Mouse (Mus musculus) kidney, embryonic 14.5 days (tissue): ENCODE data around the gene Gabrd. TPM values are rescaled to one million over a fixed set of nuclear protein-coding genes. Genes with fewer than 3 reads are reported as not detected.
A peak's percentile ranks its signal among the peaks of the same experiment; 100 is the strongest.

Experiments used
- ATAC-seq: fragments of 200-750 bp; cut with Nextera tagmentation; 2 replicates; pipeline ENCODE4 v1.8.0; 2017; ENCODE audit warnings: moderate number of reproducible peaks, mild to moderate bottlenecking, moderate TSS enrichment, moderate library complexity; ENCODE audit not compliant: low FRiP score, low TSS enrichment
- H3K27ac ChIP-seq: fragments of 300-500 bp; sonication (generic); 2 replicates; pipeline ENCODE4 v1.5.1; 2014; ENCODE audit warnings: low read depth, mild to moderate bottlenecking, low read length, moderate library complexity, mixed read lengths
- H3K27me3 ChIP-seq: fragments of 300-500 bp; sonication (generic); 2 replicates; pipeline ENCODE4 v1.6.1; 2014; ENCODE audit warnings: mild to moderate bottlenecking, low read length; ENCODE audit not compliant: control insufficient read depth, insufficient read depth
- H3K36me3 ChIP-seq: fragments of 300-500 bp; sonication (generic); 2 replicates; pipeline ENCODE4 v1.6.1; 2014; ENCODE audit warnings: low read length, mixed read lengths; ENCODE audit not compliant: control insufficient read depth, insufficient read depth
- H3K4me1 ChIP-seq: fragments of 300-500 bp; sonication (generic); 2 replicates; pipeline ENCODE4 v1.6.1; 2014; ENCODE audit warnings: low read length, mixed read lengths; ENCODE audit not compliant: control insufficient read depth, insufficient read depth
- H3K4me2 ChIP-seq: fragments of 300-500 bp; sonication (generic); replicated peaks from 2 replicates; pipeline ENCODE4 v1.6.1; 2014; ENCODE audit warnings: low read depth, mild to moderate bottlenecking, low read length
- H3K4me3 ChIP-seq: fragments of 300-500 bp; sonication (generic); 2 replicates; pipeline ENCODE4 v1.5.1; 2014; ENCODE audit warnings: mild to moderate bottlenecking, low read length
- H3K9ac ChIP-seq: fragments of 300-500 bp; sonication (generic); 2 replicates; pipeline ENCODE4 v1.6.1; 2014; ENCODE audit warnings: low read depth, mild to moderate bottlenecking, low read length, moderate library complexity
- H3K9me3 ChIP-seq: fragments of 300-500 bp; sonication (generic); 2 replicates; pipeline ENCODE4 v1.6.1; 2016; ENCODE audit warnings: low read length; ENCODE audit not compliant: control insufficient read depth
- WGBS: fragments of 180-500 bp; shearing (Covaris S2); extraction: QIAGEN DNeasy Blood & Tissue Kit; methylation state at CpG from one replicate; pipeline ENCODE4 v1.1.7; 2014; 5-methylcytosine and 5-hydroxymethylcytosine counted together
- polyA plus RNA-seq: library from polyadenylated mRNA; unstranded; fragments of >200 nt; fragmentation: Nextera tagmentation; extraction: Ambion mirVana; gene quantifications from 2 replicates; pipeline ENCODE4 v1.2.1, GENCODE M21; 2014

Gene Gabrd
- polyA plus RNA-seq, 1 experiment from 2014 or later = not detected

DNA sequence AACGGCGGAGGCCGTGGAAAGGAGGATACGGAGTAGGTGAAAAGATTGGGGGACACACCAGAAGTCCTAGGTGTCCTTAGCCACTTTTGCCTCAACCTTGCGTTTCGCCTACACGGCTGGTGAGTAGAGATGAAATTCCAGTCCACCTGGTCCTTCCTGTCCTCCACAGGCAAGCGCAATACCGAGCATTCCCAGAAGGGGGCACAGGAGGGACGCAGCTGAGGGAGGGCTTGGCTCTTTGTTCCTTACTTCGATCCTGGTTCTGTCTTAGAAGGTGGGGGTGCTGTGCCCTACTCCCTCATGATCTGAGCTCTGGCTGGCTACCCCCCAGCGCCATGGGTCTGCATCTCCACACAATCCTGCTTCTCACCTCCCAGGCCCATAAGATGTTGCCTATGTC, 29.2 kb downstream of the Gabrd start:
- H3K27ac ChIP-seq = no peak overlapping the region
- H3K27me3 ChIP-seq = peaks cover 4% of the 10 kb centered on the region; the same call in 1 of the 2 replicates
- H3K9me3 ChIP-seq = no peaks in the 10 kb centered on the region
- H3K9ac ChIP-seq = no peak overlapping the region
- no peaks in the 10 kb centered on the region for H3K4me1 ChIP-seq
- H3K4me3 ChIP-seq = no peak overlapping the region
- no peaks in the 10 kb centered on the region for H3K36me3 ChIP-seq
- H3K4me2 ChIP-seq = no peak overlapping the region
- 27% methylated on average over 12 of the region's 12 CpGs for WGBS
- ATAC-seq = no peak

DNA sequence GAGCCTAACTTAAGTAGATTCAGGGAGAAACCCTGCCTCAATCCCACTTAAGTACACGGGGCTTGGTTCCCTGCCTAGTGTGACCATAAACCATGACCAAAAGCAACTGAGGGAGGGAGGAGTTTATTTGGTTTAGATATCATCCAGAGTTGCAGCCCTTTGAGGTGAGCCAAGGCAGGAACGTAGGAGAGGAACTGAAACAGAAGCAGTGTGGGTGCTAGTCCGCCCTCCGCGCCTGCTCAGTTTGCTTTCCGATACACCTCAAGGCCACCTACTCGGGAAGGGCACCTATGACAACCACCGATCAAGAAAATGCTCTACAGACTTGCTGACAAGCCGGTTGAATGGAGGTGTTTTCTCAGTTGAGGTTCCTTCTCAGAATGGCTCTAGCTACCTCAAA, 30.2 kb downstream of the Gabrd start:
- ATAC-seq = no peak
- no peaks in the 10 kb centered on the region for H3K36me3 ChIP-seq
- no peak overlapping the region for H3K4me2 ChIP-seq
- H3K4me1 ChIP-seq = no peaks in the 10 kb centered on the region
- H3K27ac ChIP-seq = no peak overlapping the region
- 78% methylated on average over 9 of the region's 9 CpGs for WGBS
- no peak overlapping the region for H3K4me3 ChIP-seq
- H3K9me3 ChIP-seq = no peaks in the 10 kb centered on the region
- peaks cover 8% of the 10 kb centered on the region for H3K27me3 ChIP-seq
- no peak overlapping the region for H3K9ac ChIP-seq

DNA sequence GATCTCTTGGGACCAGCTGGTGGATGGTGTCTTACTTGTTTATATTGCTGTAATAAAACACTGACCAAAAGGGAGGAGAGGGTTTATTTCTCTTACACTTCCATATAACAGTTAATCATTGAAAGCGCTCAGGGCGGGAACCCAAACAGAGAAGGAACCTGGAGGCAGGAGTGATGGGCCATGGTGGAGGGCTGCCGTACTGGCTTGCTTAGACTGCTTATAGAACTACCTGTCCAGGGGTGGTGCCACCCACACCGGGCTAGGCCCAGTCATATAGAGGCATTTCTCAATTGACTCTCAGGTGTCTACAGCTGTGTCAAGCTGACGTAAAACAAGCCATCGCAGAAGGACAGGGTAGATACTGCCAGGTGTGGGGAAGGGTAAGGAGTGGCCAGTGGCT, 31.1 kb downstream of the Gabrd start:
- peaks cover 17% of the 10 kb centered on the region for H3K27me3 ChIP-seq
- no peak overlapping the region for H3K4me2 ChIP-seq
- no peaks in the 10 kb centered on the region for H3K36me3 ChIP-seq
- ATAC-seq = no peak
- H3K9ac ChIP-seq = no peak overlapping the region
- no peaks in the 10 kb centered on the region for H3K4me1 ChIP-seq
- H3K4me3 ChIP-seq = no peak overlapping the region
- H3K27ac ChIP-seq = no peak overlapping the region
- 41% methylated on average over 6 of the region's 6 CpGs for WGBS
- H3K9me3 ChIP-seq = no peaks in the 10 kb centered on the region

DNA sequence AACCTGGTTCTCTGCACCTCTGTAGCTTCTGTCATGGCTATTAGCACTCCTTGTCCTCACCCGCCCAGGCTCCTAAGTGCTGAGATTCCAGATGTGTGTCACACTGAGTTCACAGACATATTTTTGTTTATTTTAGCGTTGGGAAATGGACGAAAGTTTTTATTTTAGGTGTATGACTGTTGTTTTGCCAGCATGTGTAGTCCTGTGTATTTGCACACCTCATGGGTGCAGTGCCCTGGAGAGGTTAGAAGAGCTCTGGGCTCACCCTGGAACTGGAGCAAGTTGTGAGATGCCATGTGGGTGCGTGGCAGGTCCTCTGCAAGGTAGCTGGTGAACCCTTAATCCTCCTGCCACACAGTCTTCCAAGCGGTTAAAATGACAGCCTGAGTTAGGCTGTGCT, 35.5 kb downstream of the Gabrd start:
- peaks cover 43% of the 10 kb centered on the region for H3K27me3 ChIP-seq
- 38% methylated on average over 5 of the region's 5 CpGs for WGBS
- no peak for ATAC-seq
- no peak overlapping the region for H3K27ac ChIP-seq
- no peaks in the 10 kb centered on the region for H3K4me1 ChIP-seq
- no peak overlapping the region for H3K9ac ChIP-seq
- no peak overlapping the region for H3K4me3 ChIP-seq
- no peaks in the 10 kb centered on the region for H3K9me3 ChIP-seq
- H3K36me3 ChIP-seq = no peaks in the 10 kb centered on the region
- no peak overlapping the region for H3K4me2 ChIP-seq

DNA sequence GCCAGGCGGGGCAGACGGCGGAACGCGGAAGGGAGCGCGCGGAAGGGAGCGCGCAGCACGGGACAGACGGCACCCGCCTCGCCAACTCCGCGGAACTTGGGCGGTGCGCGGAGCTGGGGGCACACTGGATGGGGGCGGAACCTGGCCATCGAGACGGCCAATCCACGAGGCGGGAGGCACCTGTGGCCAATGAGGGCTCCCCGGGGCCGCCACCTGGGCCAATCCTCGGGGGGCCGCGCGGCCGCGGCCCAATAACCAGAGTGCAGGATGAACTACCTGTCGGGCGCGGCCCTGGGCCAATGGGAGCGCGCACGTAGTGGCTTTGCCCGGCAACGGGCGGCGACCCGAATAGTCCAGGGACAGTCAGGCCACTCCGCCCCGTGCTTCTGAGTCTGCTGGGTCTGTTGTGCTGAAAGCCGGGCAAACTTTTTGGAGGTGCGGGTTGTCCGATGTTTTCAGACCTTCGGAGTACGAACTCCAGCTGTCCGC, 36.6 kb downstream of the Gabrd start, which contains the start of gene Prkcz:
Gene Prkcz, minus strand, starts transcription at position 59 of the 489 bp plus-strand sequence.
- Histone ChIP-seq H3K9me3 (no peaks in the 10 kb centered on the region), H3K27me3 (peaks cover 42% of the 10 kb centered on the region), H3K27ac (no peak within 1 kb of the TSS), H3K4me1 (no peaks in the 10 kb centered on the region), H3K36me3 (no peaks in the 10 kb centered on the region), H3K4me2 (peak within 1 kb of the TSS; percentile 62), H3K9ac (peak within 1 kb of the TSS; percentile 36), H3K4me3 (peak within 1 kb of the TSS; percentile 51)
- ATAC-seq = peak; percentile 96
- 0% methylated on average over 51 of the region's 51 CpGs for WGBS

DNA sequence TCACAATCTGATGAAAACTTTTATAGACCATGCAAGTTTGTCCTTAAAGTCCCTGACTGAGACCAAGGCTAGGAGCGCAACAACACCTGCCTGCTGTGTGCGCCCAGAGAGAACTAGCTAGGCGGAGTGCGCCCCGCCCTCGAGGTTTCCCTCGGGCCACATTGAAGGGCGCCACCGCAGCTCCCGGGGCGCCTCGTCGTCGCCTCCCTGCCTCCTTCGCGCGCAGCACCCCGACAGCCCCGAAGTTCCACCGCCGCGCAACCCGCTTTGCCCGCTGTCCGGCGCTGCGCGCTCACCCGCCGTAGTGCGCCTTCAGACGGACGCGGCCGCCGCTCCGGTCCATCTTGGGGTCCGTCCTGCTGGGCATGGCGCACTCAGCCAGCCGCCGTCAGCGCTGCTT, 37.1 kb downstream of the Gabrd start:
- H3K9me3 ChIP-seq = no peaks in the 10 kb centered on the region
- peaks cover 40% of the 10 kb centered on the region for H3K27me3 ChIP-seq
- peak overlapping the region; percentile 51 for H3K4me3 ChIP-seq
- 0 out of 2 replicates have a peak, but pooled peaks have one; percentile 3 for ATAC-seq
- no peaks in the 10 kb centered on the region for H3K36me3 ChIP-seq
- under 1% methylated on average over 42 of the region's 42 CpGs for WGBS
- no peaks in the 10 kb centered on the region for H3K4me1 ChIP-seq
- H3K27ac ChIP-seq = no peak overlapping the region
- peak overlapping the region; percentile 36 for H3K9ac ChIP-seq
- H3K4me2 ChIP-seq = peak overlapping the region; percentile 62

DNA sequence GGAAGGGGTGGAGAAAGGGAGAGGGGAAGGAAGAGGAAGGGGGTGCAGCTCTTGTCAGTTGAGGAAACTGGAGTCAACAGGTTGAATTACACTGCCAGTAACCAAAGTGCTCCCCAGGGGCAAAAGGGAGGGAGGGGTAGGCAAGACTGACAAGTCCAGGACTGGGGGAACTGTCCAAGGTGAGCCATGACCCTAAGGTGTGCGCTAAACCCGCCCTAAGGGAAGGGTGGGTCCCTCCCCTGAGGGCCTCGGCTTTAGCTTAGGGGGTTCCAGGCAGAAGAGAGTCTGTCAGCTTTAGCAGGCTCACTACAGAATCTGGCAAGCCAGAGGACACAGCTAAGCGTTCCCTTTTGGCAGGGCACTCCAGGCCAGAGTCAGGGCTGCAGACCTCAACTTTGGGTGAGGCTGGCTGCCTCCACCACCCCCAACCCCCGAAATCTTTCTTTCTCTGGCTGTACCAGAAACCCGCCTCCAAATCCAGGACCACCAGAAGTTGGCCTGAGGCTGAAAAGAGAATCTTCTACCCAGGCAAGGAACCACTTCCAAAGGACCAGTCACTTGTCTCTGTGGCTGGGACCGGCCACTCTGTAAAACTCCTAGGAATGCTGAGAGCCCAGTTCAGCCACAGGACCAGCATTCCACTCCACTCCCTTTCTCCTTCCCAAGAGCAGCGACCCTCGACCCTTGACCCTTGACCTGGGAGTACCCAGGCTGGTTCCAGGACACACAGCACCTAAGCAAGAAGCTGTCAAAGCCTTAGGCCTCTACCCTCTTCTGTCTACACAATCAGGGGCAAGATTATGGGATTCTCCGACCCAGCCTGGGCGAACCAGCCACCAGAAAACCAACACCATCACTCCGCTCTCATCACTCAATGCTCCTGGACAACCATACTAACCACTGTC, 38.1 kb downstream of the Gabrd start:
- peaks cover 40% of the 10 kb centered on the region for H3K27me3 ChIP-seq
- H3K9ac ChIP-seq = 0 out of 2 replicates have a peak overlapping the region, but pooled peaks have one; percentile 4
- no peaks in the 10 kb centered on the region for H3K36me3 ChIP-seq
- no peak overlapping the region for H3K27ac ChIP-seq
- H3K4me2 ChIP-seq = peak overlapping the region; percentile 62; the same call in 1 of the 2 replicates
- peak overlapping the region; percentile 51; the same call in 1 of the 2 replicates for H3K4me3 ChIP-seq
- 44% methylated on average over 12 of the region's 12 CpGs for WGBS
- no peaks in the 10 kb centered on the region for H3K9me3 ChIP-seq
- ATAC-seq = no peak
- H3K4me1 ChIP-seq = no peaks in the 10 kb centered on the region

DNA sequence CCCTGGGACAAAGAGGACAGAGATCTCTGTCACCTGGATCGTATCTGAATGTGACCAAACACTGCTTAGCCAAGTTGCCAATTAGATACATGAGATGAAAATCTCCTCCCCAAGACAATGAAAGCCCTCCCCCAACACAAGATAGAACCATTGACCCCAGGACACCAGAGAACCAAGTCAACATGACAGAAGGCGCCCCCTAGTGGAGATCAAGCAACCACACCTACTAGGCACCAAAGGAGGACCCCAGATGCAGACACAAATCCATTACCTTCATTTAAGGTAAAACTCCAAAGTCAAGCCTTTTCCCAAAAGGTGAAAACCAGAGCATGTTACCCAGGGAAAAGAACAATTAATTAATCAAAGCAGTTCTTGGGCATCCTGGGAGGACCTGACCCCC, 40.3 kb downstream of the Gabrd start:
- H3K9me3 ChIP-seq = no peaks in the 10 kb centered on the region
- 57% methylated on average over 2 of the region's 2 CpGs for WGBS
- H3K9ac ChIP-seq = no peak overlapping the region
- peaks cover 34% of the 10 kb centered on the region for H3K27me3 ChIP-seq
- ATAC-seq = no peak
- H3K4me2 ChIP-seq = no peak overlapping the region
- H3K4me1 ChIP-seq = no peaks in the 10 kb centered on the region
- H3K4me3 ChIP-seq = no peak overlapping the region
- no peak overlapping the region for H3K27ac ChIP-seq
- no peaks in the 10 kb centered on the region for H3K36me3 ChIP-seq

DNA sequence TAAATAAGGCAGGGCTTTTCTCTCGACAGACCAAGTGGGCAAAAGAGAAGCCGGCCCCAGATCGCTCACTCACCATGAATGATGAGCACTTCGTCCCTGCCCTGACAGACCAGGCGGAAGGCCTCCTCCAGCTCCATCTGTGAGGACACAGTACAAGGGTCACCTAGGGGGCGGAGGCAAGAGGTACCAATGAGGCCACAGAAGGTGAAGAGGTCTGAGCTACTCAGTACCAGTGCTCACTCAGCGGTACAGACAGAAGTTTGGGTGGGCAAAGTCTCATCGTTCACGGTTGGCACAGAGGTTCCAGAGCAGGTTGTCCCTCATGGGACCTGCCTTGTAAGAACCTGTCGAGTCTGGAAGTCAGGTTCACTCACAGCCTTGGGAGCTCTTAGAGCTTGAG, 41.6 kb downstream of the Gabrd start:
- no peak for ATAC-seq
- H3K4me1 ChIP-seq = no peaks in the 10 kb centered on the region
- H3K27me3 ChIP-seq = peaks cover 22% of the 10 kb centered on the region
- H3K4me2 ChIP-seq = no peak overlapping the region
- no peaks in the 10 kb centered on the region for H3K9me3 ChIP-seq
- H3K4me3 ChIP-seq = no peak overlapping the region
- H3K27ac ChIP-seq = no peak overlapping the region
- no peak overlapping the region for H3K9ac ChIP-seq
- 89% methylated on average over 10 of the region's 10 CpGs for WGBS
- no peaks in the 10 kb centered on the region for H3K36me3 ChIP-seq
